9 mouse cellular contexts compared by ENCODE assay signal in genomic region chr6:57823461-57823860, GRCm38 (mm10). TPM values are rescaled to one million over a fixed set of nuclear protein-coding genes. Genes with fewer than 3 reads are reported as not detected.
A peak's percentile ranks its signal among the peaks of the same experiment; 100 is the strongest.
DNase-seq lines count a peak whose midpoint lies in the region; ATAC-seq and TF ChIP-seq lines count a peak whose summit lies in the region.
"Had no signal": no experiment of that assay in that cellular context is flagged by ENCODE, and none has a peak within 500 bp of the region (broad histone marks: within the 10 kb centered on the region; RNA-seq: fewer than 3 reads in every experiment).

No protein-coding gene starts in this region.

- no peaks in the 10 kb centered on the region for H3K9me3 ChIP-seq in heart, embryonic 15.5 days (replicated peaks)
- H3K9me3 ChIP-seq in hindbrain, embryonic 13.5 days: no peaks in the 10 kb centered on the region
- H3K9me3 ChIP-seq in midbrain, embryonic 13.5 days: no peaks in the 10 kb centered on the region

- peaks cover 3% of the 10 kb centered on the region for H3K4me1 ChIP-seq in heart, embryonic 15.5 days (replicated peaks)
- peaks cover 5% of the 10 kb centered on the region; the same call in 1 of the 2 replicates for H3K4me1 ChIP-seq in bone marrow macrophage, adult 2 months (ENCODE audit: control insufficient read depth, insufficient read depth, low read length)
- H3K4me1 ChIP-seq in hindbrain, embryonic 13.5 days (replicated peaks): peaks cover 22% of the 10 kb centered on the region
- peaks cover 19% of the 10 kb centered on the region for H3K4me1 ChIP-seq in midbrain, embryonic 13.5 days (replicated peaks)

- no peak for TF ChIP-seq POLR2A in bone marrow macrophage, adult 2 months (IDR thresholded peaks at IDR 0.05; ENCODE audit: borderline replicate concordance, low read depth, low read length)

- no peak for ATAC-seq in heart, embryonic 15.5 days (replicated peaks; ENCODE audit: insufficient number of reproducible peaks, insufficient read depth, low FRiP score, low read depth)
- ATAC-seq in hindbrain, embryonic 13.5 days (ENCODE audit: low FRiP score): no peak
- ATAC-seq in midbrain, embryonic 13.5 days: no peak

- H3K27me3 ChIP-seq in heart, embryonic 15.5 days: no peaks in the 10 kb centered on the region
- no peaks in the 10 kb centered on the region for H3K27me3 ChIP-seq in hindbrain, embryonic 13.5 days
- no peaks in the 10 kb centered on the region for H3K27me3 ChIP-seq in midbrain, embryonic 13.5 days

- peak overlapping the region; percentile 37; the same call in 1 of the 2 replicates for H3K4me2 ChIP-seq in heart, embryonic 15.5 days
- H3K4me2 ChIP-seq in hindbrain, embryonic 13.5 days: peak overlapping the region; percentile 70
- H3K4me2 ChIP-seq in midbrain, embryonic 13.5 days (replicated peaks): peak overlapping the region; percentile 47

- H3K4me3 ChIP-seq in heart, embryonic 15.5 days: 0 out of 2 replicates have a peak overlapping the region, but pooled peaks have one; percentile 17
- 0 out of 2 replicates have a peak overlapping the region, but pooled peaks have one; percentile 2 for H3K4me3 ChIP-seq in bone marrow macrophage, adult 2 months (ENCODE audit: insufficient read depth, low read length)
- H3K4me3 ChIP-seq in hindbrain, embryonic 13.5 days: peak overlapping the region; percentile 23; the same call in 1 of the 2 replicates
- peak overlapping the region; percentile 25 for H3K4me3 ChIP-seq in midbrain, embryonic 13.5 days (replicated peaks)

- H3K36me3 ChIP-seq in heart, embryonic 15.5 days: no peaks in the 10 kb centered on the region
- no peaks in the 10 kb centered on the region for H3K36me3 ChIP-seq in hindbrain, embryonic 13.5 days
- H3K36me3 ChIP-seq in midbrain, embryonic 13.5 days: no peaks in the 10 kb centered on the region

- no peak for DNase-seq in heart, postnatal 4 days
- no peak for DNase-seq in adrenal gland, postnatal 14 days
- no peak for DNase-seq in adrenal gland, postnatal 4 days (ENCODE audit: low spot score in 2 of 2)
- DNase-seq in kidney, adult 11 months: no peak

- TF ChIP-seq CTCF in bone marrow macrophage, adult 2 months (IDR thresholded peaks at IDR 0.05; ENCODE audit: low read depth, low read length): no peak

- no peak overlapping the region for H3K9ac ChIP-seq in heart, embryonic 15.5 days
- H3K9ac ChIP-seq in hindbrain, embryonic 13.5 days: peak overlapping the region; percentile 43; the same call in 1 of the 2 replicates
- 0 out of 2 replicates have a peak overlapping the region, but pooled peaks have one; percentile 41 for H3K9ac ChIP-seq in midbrain, embryonic 13.5 days (replicated peaks)

- H3K27ac ChIP-seq in heart, embryonic 15.5 days: no peak overlapping the region
- H3K27ac ChIP-seq in bone marrow macrophage, adult 2 months (ENCODE audit: insufficient read depth, low read depth, low read length): no peak overlapping the region
- H3K27ac ChIP-seq in hindbrain, embryonic 13.5 days: no peak overlapping the region
- H3K27ac ChIP-seq in midbrain, embryonic 13.5 days: no peak overlapping the region

- 40% methylated on average over 3 of the region's 3 CpGs for WGBS in heart, embryonic 15.5 days
- 35% methylated on average over 3 of the region's 3 CpGs for WGBS in hindbrain, embryonic 13.5 days
- WGBS in midbrain, embryonic 13.5 days: 40% methylated on average over 3 of the region's 3 CpGs

RNA-seq across cellular contexts. Expression of gene Vopp1, which starts 1.5 kb away (rescaled TPM):
- polyA plus RNA-seq in heart, embryonic 15.5 days (2015; fragmentation: Nextera tagmentation; extraction: Ambion mirVana): 25.0 and 33.0 TPM in 2 replicates
- total RNA-seq in heart, postnatal 4 days (2021): 10 to 100 TPM; 27.8 to 30.5 TPM
- polyA plus RNA-seq in bone marrow macrophage, adult 2 months (2012; ENCODE audit: insufficient read depth, insufficient read length, missing spikeins): 16.5 and 17.0 TPM in 2 replicates
- 190 and 195 TPM in 2 replicates for polyA plus RNA-seq in hindbrain, embryonic 13.5 days (2015; fragmentation: Nextera tagmentation; extraction: Ambion mirVana)
- polyA plus RNA-seq in midbrain, embryonic 13.5 days (2015; fragmentation: Nextera tagmentation; extraction: Ambion mirVana): 170 and 171 TPM in 2 replicates
- total RNA-seq in adrenal gland, postnatal 14 days (2021): 17.9 and 20.4 TPM in 2 replicates
- 10 to 100 TPM; 26.2 to 29.9 TPM for total RNA-seq in adrenal gland, postnatal 4 days (2021)

RNA-seq across cellular contexts. Expression of gene Vmn1r21, which starts 26.7 kb away (rescaled TPM):
- not detected in 2 replicates for polyA plus RNA-seq in heart, embryonic 15.5 days (2015; fragmentation: Nextera tagmentation; extraction: Ambion mirVana)
- total RNA-seq in heart, postnatal 4 days (2021): not detected
- not detected in 2 replicates for polyA plus RNA-seq in bone marrow macrophage, adult 2 months (2012; ENCODE audit: insufficient read depth, insufficient read length, missing spikeins)
- not detected in 2 replicates for polyA plus RNA-seq in hindbrain, embryonic 13.5 days (2015; fragmentation: Nextera tagmentation; extraction: Ambion mirVana)
- not detected in 2 replicates for polyA plus RNA-seq in midbrain, embryonic 13.5 days (2015; fragmentation: Nextera tagmentation; extraction: Ambion mirVana)
- not detected in 2 replicates for total RNA-seq in adrenal gland, postnatal 14 days (2021)
- total RNA-seq in adrenal gland, postnatal 4 days (2021): not detected
- polyA plus RNA-seq: large intestine, adult 2 months had no signal
